Mouse (Mus musculus) neural tube, embryonic 14.5 days (tissue): ENCODE data around the gene Bola1. TPM values are rescaled to one million over a fixed set of nuclear protein-coding genes. Genes with fewer than 3 reads are reported as not detected.
A peak's percentile ranks its signal among the peaks of the same experiment; 100 is the strongest.

Experiments
- ATAC-seq: fragments of 200-750 bp; cut with Nextera tagmentation; 2 replicates; pipeline ENCODE4 v1.8.0; 2017; ENCODE audit warnings: low read depth, mild to moderate bottlenecking, moderate TSS enrichment, moderate library complexity
- H3K27ac ChIP-seq: fragments of 300-500 bp; sonication (generic); 2 replicates; pipeline ENCODE4 v1.5.1; 2014; ENCODE audit warnings: low read depth, mild to moderate bottlenecking, control low read depth, low read length, moderate library complexity, mixed read lengths
- H3K27me3 ChIP-seq: fragments of 300-500 bp; sonication (generic); 2 replicates; pipeline ENCODE4 v1.6.1; 2014; ENCODE audit warnings: low read length; ENCODE audit not compliant: control insufficient read depth, insufficient read depth
- H3K36me3 ChIP-seq: fragments of 300-500 bp; sonication (generic); 2 replicates; pipeline ENCODE4 v1.6.1; 2014; ENCODE audit warnings: low read length, mixed read lengths; ENCODE audit not compliant: control insufficient read depth, insufficient read depth
- H3K4me1 ChIP-seq: fragments of 300-500 bp; sonication (generic); 2 replicates; pipeline ENCODE4 v1.6.1; 2014; ENCODE audit warnings: low read length; ENCODE audit not compliant: control insufficient read depth, insufficient read depth
- H3K4me2 ChIP-seq: fragments of 300-500 bp; sonication (generic); 2 replicates; pipeline ENCODE4 v1.6.1; 2014; ENCODE audit warnings: mild to moderate bottlenecking, low read depth, low read length, control low read depth
- H3K4me3 ChIP-seq: fragments of 300-500 bp; sonication (generic); 2 replicates; pipeline ENCODE4 v1.5.1; 2014; ENCODE audit warnings: low read depth, low read length, control low read depth, mixed read lengths
- H3K9ac ChIP-seq: fragments of 300-500 bp; sonication (generic); replicated peaks from 2 replicates; pipeline ENCODE4 v1.6.1; 2014; ENCODE audit warnings: low read depth, mild to moderate bottlenecking, control low read depth, low read length, mixed read lengths
- H3K9me3 ChIP-seq: fragments of 300-500 bp; sonication (generic); 2 replicates; pipeline ENCODE4 v1.6.1; 2016; ENCODE audit warnings: low read length; ENCODE audit not compliant: control insufficient read depth
- WGBS: fragments of 180-500 bp; shearing (Covaris S2); extraction: QIAGEN DNeasy Blood & Tissue Kit; methylation state at CpG from one replicate; pipeline ENCODE4 v1.1.7; 2014; 5-methylcytosine and 5-hydroxymethylcytosine counted together
- polyA plus RNA-seq: library from polyadenylated mRNA; unstranded; fragments of >200 nt; fragmentation: Nextera tagmentation; extraction: Ambion mirVana; gene quantifications from 2 replicates; pipeline ENCODE4 v1.2.1, GENCODE M21; 2014

Bola1 gene
- polyA plus RNA-seq, 1 experiment from 2014 or later = 69.0 TPM

DNA sequence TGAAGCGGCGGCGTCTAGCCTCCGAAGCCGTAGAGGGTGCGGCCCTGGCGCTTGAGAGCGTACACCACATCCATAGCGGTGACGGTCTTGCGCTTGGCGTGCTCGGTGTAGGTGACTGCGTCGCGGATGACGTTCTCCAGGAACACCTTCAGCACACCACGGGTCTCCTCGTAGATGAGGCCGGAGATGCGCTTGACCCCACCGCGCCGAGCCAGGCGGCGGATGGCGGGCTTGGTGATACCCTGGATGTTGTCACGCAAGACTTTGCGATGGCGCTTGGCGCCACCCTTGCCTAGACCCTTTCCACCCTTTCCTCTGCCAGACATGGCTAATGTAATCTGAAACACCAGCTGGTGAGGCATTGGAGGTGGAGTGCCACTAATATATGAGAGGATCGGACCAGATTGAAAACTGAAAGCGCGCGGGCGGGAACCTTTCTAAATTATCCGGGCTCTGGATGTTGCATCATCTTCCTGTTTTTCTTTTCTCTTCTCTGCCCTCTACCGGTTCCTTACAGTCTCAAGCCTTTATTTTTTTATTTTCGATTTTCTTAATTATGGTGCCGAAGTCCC is 43.6 kb upstream of the Bola1 start, which contains the start of gene Hist2h4:
TSS of gene Hist2h4 (minus strand) at position 333 of the 572 bp plus-strand sequence.
- peak; percentile 91 for ATAC-seq
- H3K4me3 ChIP-seq = peak within 1 kb of the TSS; percentile 61
- peak within 1 kb of the TSS; percentile 97 for H3K27ac ChIP-seq
- WGBS = under 1% methylated on average over 36 of the region's 40 CpGs
- no peaks in the 10 kb centered on the region for H3K27me3 ChIP-seq
- no peaks in the 10 kb centered on the region for H3K9me3 ChIP-seq
- H3K36me3 ChIP-seq = no peaks in the 10 kb centered on the region
- H3K4me2 ChIP-seq = peak within 1 kb of the TSS; percentile 77
- peak within 1 kb of the TSS; percentile 84 for H3K9ac ChIP-seq
- H3K4me1 ChIP-seq = peaks cover 16% of the 10 kb centered on the region; the same call in 1 of the 2 replicates

DNA sequence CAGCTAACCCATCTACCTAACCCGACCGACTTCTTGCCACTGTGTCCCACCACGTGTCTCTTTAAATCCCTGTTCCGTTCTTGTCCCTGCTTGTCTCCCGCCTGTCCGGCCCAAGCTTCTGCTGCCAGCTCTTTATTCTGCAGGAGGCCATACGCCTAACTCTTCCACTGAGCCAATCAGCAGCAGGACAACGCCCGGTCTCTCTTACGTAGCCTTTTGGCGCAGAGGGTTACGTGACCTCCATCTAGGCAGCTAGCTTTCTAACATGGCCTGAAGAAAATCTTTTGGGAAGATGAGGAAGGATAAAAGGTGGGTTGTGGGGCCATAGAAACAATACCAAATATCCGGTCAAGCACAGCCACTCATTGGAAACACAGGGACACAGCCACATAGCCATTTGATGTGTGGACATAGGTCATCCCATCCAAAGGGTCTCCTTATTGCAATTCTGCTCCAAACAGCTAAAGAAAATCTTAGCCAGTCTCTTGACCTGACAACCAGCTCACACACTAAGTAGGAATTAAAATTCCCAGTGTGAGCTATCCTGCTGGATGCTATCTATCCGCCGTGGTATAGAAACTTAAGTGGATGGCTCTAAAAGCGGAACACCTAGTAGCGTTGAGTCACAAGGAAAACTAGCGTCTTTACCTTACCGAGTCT is 42.8 kb upstream of the Bola1 start:
- Histone ChIP-seq H3K9me3 (no peaks in the 10 kb centered on the region), H3K4me2 (peak overlapping the region; percentile 77), H3K9ac (peak overlapping the region; percentile 84), H3K27ac (peak overlapping the region; percentile 97), H3K27me3 (no peaks in the 10 kb centered on the region), H3K36me3 (no peaks in the 10 kb centered on the region), H3K4me3 (peak overlapping the region; percentile 61), H3K4me1 (peaks cover 13% of the 10 kb centered on the region; the same call in 1 of the 2 replicates)
- under 1% methylated on average over 19 of the region's 19 CpGs for WGBS
- peak; percentile 78 for ATAC-seq

DNA sequence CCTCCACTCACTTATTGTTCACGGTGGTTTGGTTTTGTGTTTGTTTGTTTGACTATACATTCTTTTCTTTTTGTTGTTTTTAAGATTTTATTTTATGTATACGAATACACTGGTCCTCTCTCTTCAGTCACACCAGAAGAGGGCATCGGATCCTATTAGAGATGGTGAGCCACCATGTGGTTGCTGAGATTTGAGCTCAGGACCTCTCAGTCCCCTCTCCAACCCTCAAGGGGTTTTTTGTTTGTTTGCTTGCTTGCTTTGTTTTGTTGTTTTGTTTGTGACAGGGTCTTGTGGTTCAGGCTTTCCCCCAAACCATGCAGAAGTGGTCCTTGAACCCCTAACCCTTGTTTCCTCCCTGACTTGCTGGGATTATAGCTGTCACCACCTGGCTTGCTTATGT is 42.1 kb upstream of the Bola1 start:
- WGBS = 68% methylated on average over 3 of the region's 3 CpGs
- H3K9me3 ChIP-seq = no peaks in the 10 kb centered on the region
- no peaks in the 10 kb centered on the region for H3K36me3 ChIP-seq

DNA sequence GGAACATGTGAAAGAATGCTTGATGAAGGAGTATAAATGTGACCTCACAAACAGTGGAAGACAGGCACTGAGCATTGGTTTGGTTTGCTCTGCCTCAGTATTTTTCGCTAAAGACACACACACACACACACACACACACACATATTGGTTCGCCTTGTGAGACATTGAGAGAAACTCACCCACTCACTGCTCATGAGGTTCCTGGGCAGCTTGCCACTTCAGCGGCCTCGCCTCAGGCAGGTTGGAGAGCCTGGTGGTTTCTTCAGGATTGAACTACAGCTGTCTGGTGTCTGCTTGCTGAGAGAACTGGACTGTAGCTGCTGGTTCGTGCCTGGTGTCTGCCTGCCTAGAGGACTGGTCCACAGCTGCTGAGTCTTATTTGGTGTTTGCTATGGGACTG is 40.7 kb upstream of the Bola1 start:
- H3K9me3 ChIP-seq = no peaks in the 10 kb centered on the region
- no peak overlapping the region for H3K9ac ChIP-seq
- WGBS = 96% methylated on average over 5 of the region's 5 CpGs
- peaks cover 13% of the 10 kb centered on the region; the same call in 1 of the 2 replicates for H3K4me1 ChIP-seq
- H3K27ac ChIP-seq = no peak overlapping the region
- no peaks in the 10 kb centered on the region for H3K27me3 ChIP-seq
- no peak for ATAC-seq
- no peak overlapping the region for H3K4me3 ChIP-seq
- no peak overlapping the region for H3K4me2 ChIP-seq
- H3K36me3 ChIP-seq = no peaks in the 10 kb centered on the region

More for the DNA sequence above, 42.1 kb upstream of the Bola1 start:
- peaks cover 13% of the 10 kb centered on the region; the same call in 1 of the 2 replicates for H3K4me1 ChIP-seq
- peak overlapping the region; percentile 61 for H3K4me3 ChIP-seq
- no peak for ATAC-seq
- H3K27me3 ChIP-seq = no peaks in the 10 kb centered on the region
- H3K27ac ChIP-seq = peak overlapping the region; percentile 97
- H3K9ac ChIP-seq = no peak overlapping the region
- peak overlapping the region; percentile 77 for H3K4me2 ChIP-seq

DNA sequence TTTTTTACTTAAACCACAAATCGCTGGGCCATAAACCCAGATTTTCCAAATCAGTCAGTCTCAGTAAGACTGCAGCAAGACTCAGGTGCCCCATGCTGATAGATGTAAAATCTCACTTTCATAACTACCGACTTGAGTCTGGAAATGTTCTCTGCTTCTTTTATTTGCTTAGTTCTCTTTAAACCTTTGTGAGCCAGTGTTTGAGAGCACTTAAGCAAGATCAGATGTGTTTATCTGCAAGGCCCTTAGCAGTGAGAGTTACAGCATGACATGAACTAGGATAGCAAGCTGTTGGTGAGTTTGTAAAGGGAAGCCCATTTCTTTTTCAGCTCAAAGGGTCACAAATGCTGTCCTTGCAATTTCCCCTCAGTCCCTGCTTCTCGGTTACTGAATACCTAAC is 37.7 kb upstream of the Bola1 start:
- no peaks in the 10 kb centered on the region for H3K36me3 ChIP-seq
- H3K4me3 ChIP-seq = no peak overlapping the region
- ATAC-seq = no peak
- H3K4me1 ChIP-seq = no peaks in the 10 kb centered on the region
- 81% methylated on average over 3 of the region's 3 CpGs for WGBS
- H3K27ac ChIP-seq = no peak overlapping the region
- H3K9ac ChIP-seq = no peak overlapping the region
- no peak overlapping the region for H3K4me2 ChIP-seq
- no peaks in the 10 kb centered on the region for H3K27me3 ChIP-seq
- H3K9me3 ChIP-seq = no peaks in the 10 kb centered on the region

DNA sequence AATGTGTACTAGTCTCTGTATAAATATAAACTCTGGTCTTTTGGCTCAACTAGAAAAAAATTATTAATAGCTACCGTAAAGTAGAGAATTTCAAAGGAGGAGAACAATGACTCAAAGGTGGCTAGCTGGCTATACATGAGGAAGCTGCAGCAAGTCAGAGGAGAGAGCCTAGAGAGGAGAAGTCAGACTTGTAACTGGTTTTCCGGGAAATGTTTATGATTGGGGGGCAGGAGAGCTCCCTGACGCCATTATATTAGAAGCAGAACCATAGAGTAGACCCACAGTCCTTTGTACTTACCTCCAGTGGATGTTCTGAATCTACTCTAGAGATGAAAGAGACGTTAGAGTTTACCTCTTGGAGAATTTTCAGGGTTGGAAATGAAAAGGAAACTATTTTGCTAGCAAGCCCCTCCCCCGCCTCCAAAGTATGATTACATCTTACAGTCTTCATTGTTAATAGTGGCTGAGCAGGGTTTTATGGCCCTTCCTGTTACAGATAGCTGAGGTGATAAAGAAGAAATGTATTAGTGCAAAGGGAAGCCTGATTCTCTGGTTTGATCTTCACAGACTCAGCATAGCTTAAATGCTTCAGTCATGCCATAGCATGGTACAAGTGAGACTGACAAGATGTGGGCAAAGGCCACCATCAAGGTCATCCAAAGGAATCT is 36.6 kb upstream of the Bola1 start:
- H3K4me2 ChIP-seq = no peak overlapping the region
- H3K27me3 ChIP-seq = no peaks in the 10 kb centered on the region
- no peak for ATAC-seq
- no peaks in the 10 kb centered on the region for H3K4me1 ChIP-seq
- no peaks in the 10 kb centered on the region for H3K36me3 ChIP-seq
- WGBS = 83% methylated on average over 5 of the region's 5 CpGs
- H3K4me3 ChIP-seq = no peak overlapping the region
- H3K9me3 ChIP-seq = no peaks in the 10 kb centered on the region
- no peak overlapping the region for H3K9ac ChIP-seq
- H3K27ac ChIP-seq = no peak overlapping the region

DNA sequence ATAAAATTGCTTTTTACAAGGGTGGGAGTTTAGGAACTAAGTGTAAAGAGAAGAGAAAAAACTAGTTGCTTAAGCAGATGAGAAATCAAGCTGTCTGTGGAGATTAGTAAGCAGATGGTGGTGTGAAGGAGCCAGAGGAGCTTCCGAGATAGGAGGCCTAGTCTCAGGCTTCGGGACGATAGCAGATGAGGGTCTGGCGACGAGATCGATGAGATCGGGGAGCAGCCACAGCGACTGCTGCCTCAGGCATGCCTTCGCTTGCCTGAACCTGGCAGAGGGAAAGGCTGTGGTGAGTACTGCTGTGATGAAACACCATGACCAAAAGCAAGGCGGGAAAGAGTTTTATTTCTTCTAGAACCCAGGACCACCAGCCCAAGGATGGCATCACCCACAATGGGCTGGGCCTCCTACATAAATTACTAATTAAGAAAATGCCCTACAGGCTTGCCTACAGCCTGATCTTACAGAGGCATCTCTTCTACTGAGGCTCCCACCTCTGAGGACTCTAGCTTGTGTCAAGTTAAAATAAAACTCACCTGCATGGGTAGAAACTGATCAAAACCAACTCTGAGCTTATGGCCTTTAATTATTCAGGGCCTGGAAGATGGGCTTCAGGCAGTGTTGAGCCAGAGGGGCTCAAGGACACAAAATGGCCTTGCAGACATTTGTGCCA is 35.3 kb upstream of the Bola1 start:
- no peak overlapping the region for H3K4me2 ChIP-seq

DNA sequence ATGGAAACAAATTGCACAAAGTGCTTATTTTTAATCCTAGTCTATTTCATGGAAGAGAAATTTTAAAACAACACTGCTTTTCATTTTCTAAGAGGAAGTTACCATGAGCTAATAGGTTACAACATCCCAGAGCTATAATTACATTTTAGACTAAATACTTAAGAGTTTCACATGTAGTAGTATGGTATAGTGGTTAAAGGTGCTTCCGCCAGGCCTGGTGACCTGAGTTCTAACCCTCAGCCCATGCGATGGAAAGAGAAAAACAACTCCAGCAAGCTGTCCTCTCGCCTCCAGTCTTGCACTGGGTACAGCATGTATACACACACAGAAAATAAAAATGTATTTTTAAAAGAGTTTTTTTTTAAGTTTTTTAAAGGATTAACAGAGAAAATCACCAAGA is 32.3 kb upstream of the Bola1 start:
- Histone ChIP-seq H3K9me3 (no peaks in the 10 kb centered on the region), H3K4me3 (no peak overlapping the region), H3K27ac (no peak overlapping the region), H3K27me3 (no peaks in the 10 kb centered on the region), H3K9ac (no peak overlapping the region), H3K36me3 (no peaks in the 10 kb centered on the region), H3K4me1 (0 out of 2 replicates have a peak, but pooled peaks cover 4% of the 10 kb centered on the region), H3K4me2 (no peak overlapping the region)
- ATAC-seq = no peak
- WGBS = 94% methylated on average over 3 of the region's 3 CpGs

More for the DNA sequence above, 35.3 kb upstream of the Bola1 start:
- no peak for ATAC-seq
- Histone ChIP-seq H3K36me3 (no peaks in the 10 kb centered on the region), H3K27ac (no peak overlapping the region), H3K27me3 (no peaks in the 10 kb centered on the region), H3K9me3 (no peaks in the 10 kb centered on the region), H3K4me3 (no peak overlapping the region), H3K4me1 (no peaks in the 10 kb centered on the region), H3K9ac (no peak overlapping the region)
- 54% methylated on average over 10 of the region's 10 CpGs for WGBS
